Mouse (Mus musculus): ENCODE data around the gene Fut7.

GRCm38 (mm10) chr2:25436286-25436820, 13.3 kb downstream of the Fut7 start:
- no peak for TF ChIP-seq CTCF (IDR thresholded peaks at IDR 0.05; ENCODE audit: low read depth, low read length)
- no peak for TF ChIP-seq POLR2A (IDR thresholded peaks at IDR 0.05; ENCODE audit: insufficient read depth, low read length)
- TF ChIP-seq EP300 (IDR thresholded peaks at IDR 0.05; ENCODE audit: insufficient read depth, low read depth, low read length): no peak
